Mouse (Mus musculus): ENCODE measurements around the gene Dock2. TPM values are rescaled to one million over a fixed set of nuclear protein-coding genes. Genes with fewer than 3 reads are reported as not detected.

Gene Dock2
- polyA plus RNA-seq, 2 experiments: 1.6 to 2.6 TPM

DNA sequence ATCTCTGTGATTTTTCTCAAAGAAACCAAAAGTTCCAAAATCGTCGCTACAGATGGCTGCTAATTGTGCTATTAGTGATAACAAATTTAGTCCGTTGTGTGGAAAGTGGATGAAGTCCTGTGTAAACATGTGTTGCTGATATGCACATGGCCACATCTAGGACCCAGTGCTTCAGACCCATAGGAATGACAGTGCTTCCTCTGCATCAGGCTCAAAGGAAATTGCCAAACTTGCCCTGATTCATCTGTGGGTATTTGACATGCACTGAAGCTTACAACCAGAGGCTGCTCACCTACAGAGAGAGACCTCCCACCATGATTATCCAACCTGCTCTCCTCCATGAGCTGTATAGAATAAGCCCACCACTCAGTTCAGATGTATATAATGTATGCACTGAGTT lies 290.7 kb downstream of the Dock2 start:
- Histone ChIP-seq H3K4me1 (ENCODE audit: control insufficient read depth, insufficient read depth, low read length) (no peaks in the 10 kb centered on the region), H3K4me3 (replicated peaks; ENCODE audit: low read length) (no peak overlapping the region), H3K4me2 (replicated peaks; ENCODE audit: low read depth, low read length, severe bottlenecking) (no peak overlapping the region), H3K27ac (replicated peaks; ENCODE audit: low read depth, low read length) (no peak overlapping the region), H3K9ac (ENCODE audit: low read depth, low read length, severe bottlenecking) (no peak overlapping the region), H3K36me3 (ENCODE audit: control insufficient read depth, insufficient read depth, low read length) (no peaks in the 10 kb centered on the region), H3K27me3 (ENCODE audit: control insufficient read depth, insufficient read depth, low read length) (no peaks in the 10 kb centered on the region), H3K9me3 (ENCODE audit: control insufficient read depth, low read length) (no peaks in the 10 kb centered on the region)
- no peak for TF ChIP-seq POLR2A (IDR thresholded peaks at IDR 0.05; ENCODE audit: borderline replicate concordance, extremely low read depth, insufficient read depth, insufficient read length)
- ATAC-seq (ENCODE audit: low FRiP score, low read depth) (no peak), DNase-seq (ENCODE audit: low spot score) (no peak)
- WGBS: 85% methylated on average over 3 of the region's 3 CpGs

DNA sequence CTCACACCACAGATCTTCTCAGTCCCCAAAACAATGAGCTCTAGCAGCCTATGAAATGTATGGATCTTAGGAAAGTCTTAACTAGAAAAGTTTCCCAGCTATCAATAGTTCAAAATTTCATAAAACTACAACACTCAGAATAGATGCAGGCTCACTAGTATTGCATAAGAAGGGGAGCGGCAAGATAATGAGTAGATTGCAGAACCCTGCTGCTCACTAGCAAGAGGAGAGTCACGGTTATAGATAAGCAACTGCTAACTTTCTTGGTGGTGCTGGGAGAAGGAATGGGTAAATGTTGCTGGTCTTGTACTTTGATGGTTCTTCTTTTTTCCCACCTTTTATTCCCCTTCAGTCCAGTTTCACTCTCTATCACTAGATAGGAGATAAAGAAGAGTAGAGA lies 291.5 kb downstream of the Dock2 start:
- no peak overlapping the region for H3K4me2 ChIP-seq (replicated peaks; ENCODE audit: low read depth, low read length, severe bottlenecking)
- DNase-seq (ENCODE audit: low spot score) (no peak), ATAC-seq (ENCODE audit: low FRiP score, low read depth) (no peak)
- WGBS: 88% methylated on average over 2 of the region's 2 CpGs
- no peak overlapping the region for H3K9ac ChIP-seq (ENCODE audit: low read depth, low read length, severe bottlenecking)
- H3K9me3 ChIP-seq (ENCODE audit: control insufficient read depth, low read length): no peaks in the 10 kb centered on the region
- H3K27me3 ChIP-seq (ENCODE audit: control insufficient read depth, insufficient read depth, low read length): no peaks in the 10 kb centered on the region
- no peak for TF ChIP-seq POLR2A (IDR thresholded peaks at IDR 0.05; ENCODE audit: borderline replicate concordance, extremely low read depth, insufficient read depth, insufficient read length)
- no peaks in the 10 kb centered on the region for H3K4me1 ChIP-seq (ENCODE audit: control insufficient read depth, insufficient read depth, low read length)
- no peak overlapping the region for H3K27ac ChIP-seq (replicated peaks; ENCODE audit: low read depth, low read length)
- H3K4me3 ChIP-seq (replicated peaks; ENCODE audit: low read length): no peak overlapping the region
- no peaks in the 10 kb centered on the region for H3K36me3 ChIP-seq (ENCODE audit: control insufficient read depth, insufficient read depth, low read length)

- no peak overlapping the region for H3K4me2 ChIP-seq (replicated peaks; ENCODE audit: low read depth, low read length, severe bottlenecking)
- no peak for ATAC-seq (ENCODE audit: low FRiP score, low read depth)
These were observed 294.1 kb downstream of the Dock2 start for GRCm38 (mm10) chr11:34489548-34489947.

DNA sequence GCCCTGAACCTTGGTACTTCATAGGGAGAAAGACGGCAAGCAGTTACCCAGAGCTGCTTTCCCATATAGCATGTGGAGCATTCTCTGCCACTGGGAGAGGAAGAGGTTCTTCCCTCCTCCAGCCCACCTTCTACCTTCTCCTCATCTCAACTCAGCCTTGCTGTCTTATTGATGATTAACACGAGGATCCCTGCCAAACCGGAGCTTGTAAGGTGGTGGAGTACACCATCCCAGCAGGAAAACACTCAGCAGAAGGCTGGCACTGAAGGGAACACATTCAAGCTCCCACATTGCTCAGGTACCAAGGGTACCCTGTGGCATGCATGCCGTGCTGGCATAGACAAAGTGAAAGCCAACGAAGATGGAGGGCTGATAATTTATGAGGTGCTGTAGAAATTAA lies 304.4 kb downstream of the Dock2 start:
- Histone ChIP-seq H3K4me2 (replicated peaks; ENCODE audit: low read depth, low read length, severe bottlenecking) (no peak overlapping the region), H3K9ac (ENCODE audit: low read depth, low read length, severe bottlenecking) (no peak overlapping the region), H3K4me3 (replicated peaks; ENCODE audit: low read length) (no peak overlapping the region), H3K9me3 (ENCODE audit: control insufficient read depth, low read length) (no peaks in the 10 kb centered on the region), H3K36me3 (ENCODE audit: control insufficient read depth, insufficient read depth, low read length) (no peaks in the 10 kb centered on the region), H3K27ac (replicated peaks; ENCODE audit: low read depth, low read length) (no peak overlapping the region), H3K27me3 (ENCODE audit: control insufficient read depth, insufficient read depth, low read length) (no peaks in the 10 kb centered on the region), H3K4me1 (ENCODE audit: control insufficient read depth, insufficient read depth, low read length) (no peaks in the 10 kb centered on the region)
- ATAC-seq (ENCODE audit: low FRiP score, low read depth) (no peak), DNase-seq (ENCODE audit: low spot score) (no peak)
- WGBS: 73% methylated on average over 5 of the region's 5 CpGs
- no peak for TF ChIP-seq POLR2A (IDR thresholded peaks at IDR 0.05; ENCODE audit: borderline replicate concordance, extremely low read depth, insufficient read depth, insufficient read length)

More at GRCm38 (mm10) chr11:34489548-34489947, 294.1 kb downstream of the Dock2 start:
- H3K9me3 ChIP-seq (ENCODE audit: control insufficient read depth, low read length): no peaks in the 10 kb centered on the region
- H3K27ac ChIP-seq (replicated peaks; ENCODE audit: low read depth, low read length): no peak overlapping the region
- no peak for TF ChIP-seq POLR2A (IDR thresholded peaks at IDR 0.05; ENCODE audit: borderline replicate concordance, extremely low read depth, insufficient read depth, insufficient read length)
- no peaks in the 10 kb centered on the region for H3K36me3 ChIP-seq (ENCODE audit: control insufficient read depth, insufficient read depth, low read length)
- no peaks in the 10 kb centered on the region for H3K27me3 ChIP-seq (ENCODE audit: control insufficient read depth, insufficient read depth, low read length)
- H3K4me3 ChIP-seq (replicated peaks; ENCODE audit: low read length): no peak overlapping the region
- DNase-seq (ENCODE audit: low spot score): no peak
- no peak overlapping the region for H3K9ac ChIP-seq (ENCODE audit: low read depth, low read length, severe bottlenecking)
- 57% methylated on average over 6 of the region's 6 CpGs for WGBS
- H3K4me1 ChIP-seq (ENCODE audit: control insufficient read depth, insufficient read depth, low read length): no peaks in the 10 kb centered on the region

DNA sequence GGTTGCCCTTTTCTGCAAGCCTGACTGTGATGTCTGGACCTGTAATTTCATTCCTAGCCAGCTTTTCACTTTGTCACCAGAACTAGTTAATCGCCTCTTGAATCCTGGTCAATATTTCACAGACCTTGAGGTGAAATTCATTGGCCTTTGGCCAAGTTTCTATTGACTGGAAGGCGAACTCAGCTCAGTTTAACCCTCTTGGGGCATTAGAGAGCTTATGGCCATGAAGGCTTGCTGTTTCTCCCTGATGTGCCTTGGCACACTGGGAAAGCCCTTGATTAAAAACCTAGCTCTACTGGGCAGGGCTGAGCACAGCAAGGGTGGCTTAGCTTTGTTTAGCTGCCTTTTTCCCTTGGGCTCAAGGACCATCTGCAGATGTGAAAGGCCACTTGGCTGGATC lies 313.9 kb downstream of the Dock2 start:
- Histone ChIP-seq H3K9ac (ENCODE audit: low read depth, low read length, severe bottlenecking) (no peak overlapping the region), H3K4me3 (replicated peaks; ENCODE audit: low read length) (no peak overlapping the region), H3K4me2 (replicated peaks; ENCODE audit: low read depth, low read length, severe bottlenecking) (no peak overlapping the region), H3K27ac (replicated peaks; ENCODE audit: low read depth, low read length) (no peak overlapping the region), H3K36me3 (ENCODE audit: control insufficient read depth, insufficient read depth, low read length) (no peaks in the 10 kb centered on the region), H3K9me3 (ENCODE audit: control insufficient read depth, low read length) (no peaks in the 10 kb centered on the region), H3K27me3 (ENCODE audit: control insufficient read depth, insufficient read depth, low read length) (no peaks in the 10 kb centered on the region), H3K4me1 (ENCODE audit: control insufficient read depth, insufficient read depth, low read length) (no peaks in the 10 kb centered on the region)
- 71% methylated on average over 2 of the region's 2 CpGs for WGBS
- no peak for DNase-seq (ENCODE audit: low spot score)
- no peak for ATAC-seq (ENCODE audit: low FRiP score, low read depth)
- no peak for TF ChIP-seq POLR2A (IDR thresholded peaks at IDR 0.05; ENCODE audit: borderline replicate concordance, extremely low read depth, insufficient read depth, insufficient read length)

GRCm38 (mm10) chr11:34468571-34468970 lies 315.1 kb downstream of the Dock2 start:
- ATAC-seq (ENCODE audit: low FRiP score, low read depth) (no peak), DNase-seq (ENCODE audit: low spot score) (no peak)
- H3K9ac ChIP-seq (ENCODE audit: low read depth, low read length, severe bottlenecking): no peak overlapping the region
- no peaks in the 10 kb centered on the region for H3K36me3 ChIP-seq (ENCODE audit: control insufficient read depth, insufficient read depth, low read length)
- H3K4me1 ChIP-seq (ENCODE audit: control insufficient read depth, insufficient read depth, low read length): no peaks in the 10 kb centered on the region
- H3K9me3 ChIP-seq (ENCODE audit: control insufficient read depth, low read length): no peaks in the 10 kb centered on the region
- no peak overlapping the region for H3K27ac ChIP-seq (replicated peaks; ENCODE audit: low read depth, low read length)
- 52% methylated on average over 3 of the region's 3 CpGs for WGBS
- no peaks in the 10 kb centered on the region for H3K27me3 ChIP-seq (ENCODE audit: control insufficient read depth, insufficient read depth, low read length)
- TF ChIP-seq POLR2A (IDR thresholded peaks at IDR 0.05; ENCODE audit: borderline replicate concordance, extremely low read depth, insufficient read depth, insufficient read length): no peak
- no peak overlapping the region for H3K4me2 ChIP-seq (replicated peaks; ENCODE audit: low read depth, low read length, severe bottlenecking)
- no peak overlapping the region for H3K4me3 ChIP-seq (replicated peaks; ENCODE audit: low read length)
